Mouse (Mus musculus) olfactory bulb, adult 2 months (tissue): Measurements from ENCODE around the gene Cemip.

ENCODE experiments used
- CTCF ChIP-seq: fragments of 200-500 bp; IDR thresholded peaks from 2 replicates; pipeline ENCODE4 v1.5.1; 2012; ENCODE audit warnings: low read depth, mild to moderate bottlenecking, low read length, moderate library complexity; ENCODE audit not compliant: insufficient read depth
- POLR2A ChIP-seq: fragments of 200-500 bp; IDR thresholded peaks from 2 replicates; pipeline ENCODE4 v1.6.1; 2012; ENCODE audit warnings: mild to moderate bottlenecking, low read depth, low read length, moderate library complexity; ENCODE audit not compliant: insufficient read depth

GRCm38 (mm10) chr7:83994348-83994747 lies 92.0 kb downstream of the Cemip start:
- TF ChIP-seq POLR2A (no peak), CTCF (no peak)
